Mouse (Mus musculus) hindbrain, embryonic 10.5 days (tissue): Measurements from ENCODE around the gene Plcb4. TPM values are rescaled to one million over a fixed set of nuclear protein-coding genes. Genes with fewer than 3 reads are reported as not detected.
A peak's percentile ranks its signal among the peaks of the same experiment; 100 is the strongest.

Experiments used
- DNase-seq: peaks from one replicate; pipeline ENCODE4 v3.0.0-alpha.2; 2017; ENCODE audit warnings: low spot score
- H3K27ac ChIP-seq: fragments of 300-500 bp; sonication (generic); 2 replicates; pipeline ENCODE4 v1.5.1; 2016; ENCODE audit warnings: mild to moderate bottlenecking, moderate library complexity
- H3K27me3 ChIP-seq: fragments of 300-500 bp; sonication (generic); 2 replicates; pipeline ENCODE4 v1.6.1; 2016; ENCODE audit warnings: mild to moderate bottlenecking; ENCODE audit not compliant: poor library complexity, insufficient read depth, severe bottlenecking
- H3K36me3 ChIP-seq: fragments of 300-500 bp; sonication (generic); 2 replicates; pipeline ENCODE4 v1.6.1; 2016; ENCODE audit warnings: mild to moderate bottlenecking, moderate library complexity
- H3K4me1 ChIP-seq: fragments of 300-500 bp; sonication (generic); replicated peaks from 2 replicates; pipeline ENCODE4 v1.6.1; 2016; ENCODE audit warnings: mild to moderate bottlenecking
- H3K4me3 ChIP-seq: fragments of 300-500 bp; sonication (generic); 2 replicates; pipeline ENCODE4 v1.5.1; 2016; ENCODE audit warnings: mild to moderate bottlenecking, moderate library complexity
- H3K9me3 ChIP-seq: fragments of 300-500 bp; sonication (generic); 2 replicates; pipeline ENCODE4 v1.6.1; 2016; ENCODE audit warnings: mild to moderate bottlenecking, moderate library complexity
- WGBS: fragments of 180-500 bp; shearing (Covaris S2); methylation state at CpG from one replicate; pipeline ENCODE4 v1.1.7; 2016; 5-methylcytosine and 5-hydroxymethylcytosine counted together
- polyA plus RNA-seq: library from polyadenylated mRNA; unstranded; fragments of >200 nt; fragmentation: Nextera tagmentation; extraction: Ambion mirVana; gene quantifications from 2 replicates; pipeline ENCODE4 v1.2.1, GENCODE M21; 2016

The Plcb4 gene
- polyA plus RNA-seq, 1 experiment from 2014 or later: 15.6 TPM

DNA sequence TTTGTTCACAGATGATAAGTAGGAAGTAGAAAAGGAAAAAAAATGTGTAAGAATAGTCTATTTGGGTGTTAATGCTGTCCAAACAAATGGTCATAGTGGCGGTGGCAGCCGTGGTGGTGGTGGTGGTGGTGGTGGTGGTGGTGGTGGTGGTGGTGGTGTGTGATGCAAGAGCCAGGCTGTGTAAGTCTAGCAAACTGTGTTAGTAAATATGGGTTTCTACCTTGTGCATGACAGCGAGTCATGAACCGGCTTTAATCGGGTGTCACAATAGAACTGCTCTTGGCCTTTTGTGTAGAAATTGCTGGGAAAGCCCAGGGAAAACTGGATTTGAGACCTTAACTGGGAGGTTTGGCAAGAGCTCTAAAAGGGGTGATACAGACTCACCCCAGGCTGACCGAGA, 188.9 kb downstream of the Plcb4 start:
- 0 out of 2 replicates have a peak, but pooled peaks cover 4% of the 10 kb centered on the region for H3K4me1 ChIP-seq
- no peaks in the 10 kb centered on the region for H3K36me3 ChIP-seq

DNA sequence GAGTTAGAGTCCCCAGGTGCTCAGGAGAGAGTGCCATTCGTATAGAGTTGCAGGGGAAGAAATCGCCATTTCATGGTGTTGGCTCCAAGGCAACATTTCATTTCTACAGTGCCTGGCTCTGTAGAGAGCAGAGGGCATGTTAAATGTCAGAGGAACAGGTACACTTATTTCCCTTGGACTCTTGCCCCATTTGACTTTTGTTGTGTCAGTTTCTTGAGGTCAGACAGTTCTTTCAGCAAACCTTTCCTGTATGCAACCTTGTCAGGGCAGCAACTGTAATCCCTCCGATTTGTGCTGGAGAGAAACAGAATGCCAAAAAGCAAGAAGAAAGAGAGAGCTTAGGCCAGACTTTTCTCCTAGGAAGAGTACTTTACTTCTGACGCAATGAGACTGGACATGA, 189.4 kb downstream of the Plcb4 start:
- Histone ChIP-seq H3K27me3 (no peaks in the 10 kb centered on the region), H3K27ac (no peak overlapping the region), H3K9me3 (no peaks in the 10 kb centered on the region), H3K4me3 (no peak overlapping the region), H3K36me3 (no peaks in the 10 kb centered on the region), H3K4me1 (0 out of 2 replicates have a peak, but pooled peaks cover 4% of the 10 kb centered on the region)
- 78% methylated on average over 4 of the region's 4 CpGs for WGBS
- no peak for DNase-seq

More for the DNA sequence above, 188.9 kb downstream of the Plcb4 start:
- no peak overlapping the region for H3K4me3 ChIP-seq
- H3K27me3 ChIP-seq: no peaks in the 10 kb centered on the region
- no peaks in the 10 kb centered on the region for H3K9me3 ChIP-seq
- 93% methylated on average over 6 of the region's 6 CpGs for WGBS
- no peak for DNase-seq
- no peak overlapping the region for H3K27ac ChIP-seq

DNA sequence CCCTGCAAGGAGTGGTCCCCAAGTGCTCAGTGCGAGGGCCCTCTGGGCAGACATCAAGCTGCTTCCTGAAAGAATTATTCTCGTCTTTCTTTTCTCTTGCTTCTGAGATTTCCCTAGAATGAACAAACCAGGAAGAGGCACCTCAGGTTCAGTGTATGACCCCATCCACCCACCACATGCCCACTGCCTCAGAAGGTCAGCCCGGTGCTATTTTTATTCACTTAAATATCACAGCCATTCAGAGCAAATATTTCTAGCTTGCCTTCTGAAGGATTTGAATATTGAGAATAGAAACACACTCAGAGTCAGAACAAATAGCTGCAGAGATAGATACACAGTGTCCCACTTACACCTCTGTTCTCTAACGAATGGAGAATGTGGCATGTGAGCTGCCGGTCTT, 193.2 kb downstream of the Plcb4 start:
- WGBS: 88% methylated on average over 5 of the region's 5 CpGs
- Histone ChIP-seq H3K4me3 (no peak overlapping the region), H3K36me3 (no peaks in the 10 kb centered on the region), H3K27me3 (no peaks in the 10 kb centered on the region), H3K27ac (no peak overlapping the region), H3K9me3 (no peaks in the 10 kb centered on the region), H3K4me1 (0 out of 2 replicates have a peak, but pooled peaks cover 4% of the 10 kb centered on the region)
- no peak for DNase-seq

DNA sequence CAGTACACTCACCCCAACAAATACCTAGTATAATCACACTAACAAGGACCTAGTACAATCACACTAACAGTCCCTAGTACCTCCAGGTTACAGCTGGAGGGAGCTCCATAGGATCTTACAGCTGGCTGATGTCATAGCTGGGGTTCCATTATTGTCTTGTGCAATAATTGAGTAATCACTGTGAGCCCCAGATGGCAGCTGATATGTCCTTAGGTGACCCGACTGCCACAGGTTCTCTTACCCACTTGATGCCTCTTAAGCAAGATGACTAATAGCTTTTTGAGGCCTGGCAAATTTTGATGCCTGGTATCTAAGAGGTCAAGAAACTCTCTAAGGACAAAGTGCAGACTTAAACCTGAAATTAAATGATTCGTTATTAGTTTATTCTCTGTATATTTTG, 194.3 kb downstream of the Plcb4 start:
- no peaks in the 10 kb centered on the region for H3K27me3 ChIP-seq
- WGBS: 86% methylated on average over 2 of the region's 2 CpGs
- H3K36me3 ChIP-seq: no peaks in the 10 kb centered on the region
- no peak for DNase-seq
- no peaks in the 10 kb centered on the region for H3K4me1 ChIP-seq
- no peaks in the 10 kb centered on the region for H3K9me3 ChIP-seq
- no peak overlapping the region for H3K27ac ChIP-seq
- no peak overlapping the region for H3K4me3 ChIP-seq

DNA sequence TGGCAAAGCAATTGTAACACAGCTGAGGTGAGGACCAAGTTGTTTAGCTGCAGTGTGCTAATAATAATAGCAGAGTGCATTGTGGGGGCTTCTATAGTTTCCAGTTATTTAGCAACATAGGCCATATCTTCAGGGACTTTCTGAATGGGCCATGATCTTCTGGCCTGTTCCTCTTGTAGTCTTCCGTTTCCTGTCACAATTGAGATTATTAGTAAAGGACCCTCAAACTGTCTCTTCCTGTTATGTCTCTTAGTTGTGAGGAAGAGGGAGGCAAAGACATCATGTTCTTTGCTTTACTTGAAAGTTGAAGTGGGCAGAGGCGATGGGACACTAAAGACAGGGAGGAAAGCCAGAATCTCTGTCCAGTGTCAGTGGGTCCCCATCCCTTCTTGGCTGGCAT, 195.2 kb downstream of the Plcb4 start:
- H3K4me3 ChIP-seq: no peak overlapping the region
- no peaks in the 10 kb centered on the region for H3K9me3 ChIP-seq
- H3K36me3 ChIP-seq: no peaks in the 10 kb centered on the region
- no peak for DNase-seq
- no peaks in the 10 kb centered on the region for H3K27me3 ChIP-seq
- 92% methylated on average over 2 of the region's 2 CpGs for WGBS
- H3K4me1 ChIP-seq: no peaks in the 10 kb centered on the region
- no peak overlapping the region for H3K27ac ChIP-seq

DNA sequence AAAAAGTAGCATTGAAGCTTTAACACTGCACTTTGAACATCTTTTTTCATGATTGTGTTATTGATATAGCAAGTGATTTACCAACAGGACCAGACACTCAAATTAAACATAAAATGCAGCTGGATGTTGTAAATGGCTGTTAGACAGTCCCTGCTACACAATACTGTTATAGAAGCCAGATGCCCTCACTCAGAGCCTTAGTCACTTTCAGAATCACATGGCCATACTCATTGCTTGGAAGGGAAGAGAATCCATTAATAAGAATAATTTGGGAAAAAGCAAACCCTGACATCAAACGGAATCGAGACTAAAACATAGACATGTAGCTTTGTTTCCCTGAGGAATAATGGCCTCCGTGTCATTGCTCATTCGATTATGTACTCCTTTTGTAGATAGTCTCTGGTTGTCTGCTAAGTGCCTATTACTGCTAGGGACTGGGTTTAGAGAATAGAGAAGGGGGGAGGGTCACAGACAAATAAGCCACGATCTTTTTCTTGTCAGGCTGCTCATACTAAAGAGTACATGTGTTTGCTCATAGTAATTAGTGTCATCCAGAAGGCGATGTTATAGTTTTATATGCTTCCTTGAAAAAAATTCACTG, 197.2 kb downstream of the Plcb4 start:
- no peak overlapping the region for H3K4me3 ChIP-seq
- WGBS: 80% methylated on average over 6 of the region's 6 CpGs
- no peak for DNase-seq

DNA sequence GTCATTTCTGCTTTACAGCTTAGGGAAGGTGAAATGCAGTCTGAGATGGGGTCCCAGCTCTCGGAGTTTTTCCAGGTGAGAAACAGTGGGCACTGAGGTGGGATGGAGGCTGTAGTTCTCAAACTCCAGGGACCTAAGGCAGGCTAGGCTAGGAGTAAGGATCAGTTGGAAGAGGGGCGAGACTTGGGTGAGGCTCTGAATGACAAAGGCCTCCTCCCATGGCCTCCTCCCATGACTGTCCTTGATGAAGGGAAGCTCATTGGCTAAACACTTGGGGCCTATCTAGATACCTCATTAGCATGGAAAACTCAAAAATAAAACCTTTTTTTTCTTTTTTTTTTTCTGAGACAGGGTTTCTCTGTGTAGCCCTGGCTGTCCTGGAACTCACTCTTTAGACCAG, 198.0 kb downstream of the Plcb4 start:
- H3K36me3 ChIP-seq: no peaks in the 10 kb centered on the region
- DNase-seq: no peak
- 88% methylated on average over 2 of the region's 2 CpGs for WGBS
- H3K4me3 ChIP-seq: no peak overlapping the region
- H3K4me1 ChIP-seq: no peaks in the 10 kb centered on the region
- H3K27me3 ChIP-seq: no peaks in the 10 kb centered on the region
- no peak overlapping the region for H3K27ac ChIP-seq
- H3K9me3 ChIP-seq: no peaks in the 10 kb centered on the region

More for the DNA sequence above, 197.2 kb downstream of the Plcb4 start:
- H3K27me3 ChIP-seq: no peaks in the 10 kb centered on the region
- H3K36me3 ChIP-seq: no peaks in the 10 kb centered on the region
- H3K9me3 ChIP-seq: no peaks in the 10 kb centered on the region
- H3K27ac ChIP-seq: no peak overlapping the region
- H3K4me1 ChIP-seq: no peaks in the 10 kb centered on the region

DNA sequence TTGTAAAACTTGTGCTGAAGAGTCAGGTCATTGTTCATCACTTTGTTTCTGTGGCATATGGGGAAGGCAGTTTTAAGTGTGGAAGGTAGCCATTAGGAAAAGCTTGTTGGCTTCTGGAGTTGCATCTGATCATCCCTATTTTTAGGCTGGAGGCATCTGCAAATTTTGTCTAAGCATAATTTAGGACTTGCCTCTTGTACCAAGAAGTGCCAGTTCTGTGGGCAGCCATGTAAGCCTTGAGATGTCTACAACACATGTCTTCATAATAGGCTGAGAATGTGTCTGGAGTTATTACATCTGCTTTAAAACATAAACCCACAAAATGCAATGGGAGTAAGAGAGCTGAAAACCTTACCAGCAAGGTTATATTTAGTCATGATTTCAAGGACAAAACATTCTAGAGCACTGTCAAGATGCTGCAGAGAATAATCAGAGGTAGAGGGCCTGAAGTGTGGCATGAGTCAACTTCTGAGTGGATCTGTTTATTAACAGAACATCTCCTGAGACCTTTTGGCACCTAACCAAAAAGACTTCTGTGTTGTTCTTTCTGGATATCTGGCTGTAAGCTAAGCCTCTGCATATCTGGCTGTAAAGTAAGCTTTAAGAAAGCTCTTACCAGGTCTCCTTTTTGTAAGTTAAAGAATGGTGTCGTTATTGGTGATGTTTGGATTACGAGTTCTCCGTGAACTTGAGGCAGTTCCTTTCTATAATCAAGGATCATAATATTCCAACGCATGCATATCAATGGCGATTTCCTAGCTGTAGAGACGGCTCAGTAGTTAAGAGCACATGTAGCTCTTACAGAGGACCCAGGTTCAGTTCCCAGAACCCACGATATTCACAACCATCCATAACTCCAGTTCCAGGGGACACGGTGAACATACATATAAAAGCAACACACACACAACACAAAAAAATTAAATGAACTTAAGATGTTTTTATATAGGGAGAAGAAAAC, 203.0 kb downstream of the Plcb4 start:
- Histone ChIP-seq H3K27ac (no peak overlapping the region), H3K4me3 (no peak overlapping the region), H3K4me1 (peaks cover 7% of the 10 kb centered on the region), H3K9me3 (no peaks in the 10 kb centered on the region), H3K27me3 (no peaks in the 10 kb centered on the region), H3K36me3 (no peaks in the 10 kb centered on the region)
- 92% methylated on average over 8 of the region's 8 CpGs for WGBS
- DNase-seq: no peak

DNA sequence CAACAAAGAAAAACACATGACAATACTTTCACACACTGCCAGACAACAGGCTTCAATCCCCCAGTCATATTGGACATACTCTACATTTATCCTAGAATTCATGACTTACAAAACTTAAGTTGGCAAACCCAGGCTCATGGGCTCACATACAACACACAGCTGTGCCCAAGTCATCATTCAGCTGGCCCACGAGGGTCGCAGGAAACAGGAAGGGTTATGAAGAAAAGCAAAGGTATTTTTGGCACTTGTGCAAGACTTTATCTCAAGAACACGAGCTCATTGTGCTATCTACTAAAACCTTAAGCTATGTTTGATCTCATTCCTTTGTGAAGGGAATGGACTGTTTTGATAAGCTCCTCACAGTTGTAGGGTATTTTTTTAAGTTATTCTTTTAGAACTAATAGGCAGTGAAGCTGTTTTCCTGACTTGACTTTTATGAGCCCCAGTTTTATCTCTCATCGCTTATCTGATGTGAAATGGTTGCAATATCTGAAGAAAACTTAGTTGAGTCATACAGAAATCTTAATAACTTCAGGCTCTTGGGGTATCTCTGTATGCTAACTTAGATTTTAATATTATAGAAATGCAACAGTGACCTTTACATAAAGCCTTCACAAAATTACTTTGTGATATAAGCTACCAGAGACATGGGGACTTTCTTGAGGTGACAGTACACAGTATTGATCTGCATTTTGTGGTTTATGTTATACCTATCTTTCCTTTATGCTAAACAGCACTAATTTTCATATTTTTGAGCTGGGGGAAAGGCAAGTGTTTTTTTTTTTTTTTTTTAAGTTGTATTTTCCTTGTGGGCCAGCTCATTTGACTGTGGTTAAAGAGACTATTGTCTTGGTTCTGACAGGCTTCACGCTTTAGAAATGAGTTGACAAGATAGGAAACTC, 203.9 kb downstream of the Plcb4 start:
- no peaks in the 10 kb centered on the region for H3K36me3 ChIP-seq
- 82% methylated on average over 5 of the region's 5 CpGs for WGBS
- H3K27me3 ChIP-seq: no peaks in the 10 kb centered on the region
- H3K27ac ChIP-seq: no peak overlapping the region
- H3K4me3 ChIP-seq: no peak overlapping the region
- H3K9me3 ChIP-seq: no peaks in the 10 kb centered on the region
- H3K4me1 ChIP-seq: peaks cover 7% of the 10 kb centered on the region
- no peak for DNase-seq

DNA sequence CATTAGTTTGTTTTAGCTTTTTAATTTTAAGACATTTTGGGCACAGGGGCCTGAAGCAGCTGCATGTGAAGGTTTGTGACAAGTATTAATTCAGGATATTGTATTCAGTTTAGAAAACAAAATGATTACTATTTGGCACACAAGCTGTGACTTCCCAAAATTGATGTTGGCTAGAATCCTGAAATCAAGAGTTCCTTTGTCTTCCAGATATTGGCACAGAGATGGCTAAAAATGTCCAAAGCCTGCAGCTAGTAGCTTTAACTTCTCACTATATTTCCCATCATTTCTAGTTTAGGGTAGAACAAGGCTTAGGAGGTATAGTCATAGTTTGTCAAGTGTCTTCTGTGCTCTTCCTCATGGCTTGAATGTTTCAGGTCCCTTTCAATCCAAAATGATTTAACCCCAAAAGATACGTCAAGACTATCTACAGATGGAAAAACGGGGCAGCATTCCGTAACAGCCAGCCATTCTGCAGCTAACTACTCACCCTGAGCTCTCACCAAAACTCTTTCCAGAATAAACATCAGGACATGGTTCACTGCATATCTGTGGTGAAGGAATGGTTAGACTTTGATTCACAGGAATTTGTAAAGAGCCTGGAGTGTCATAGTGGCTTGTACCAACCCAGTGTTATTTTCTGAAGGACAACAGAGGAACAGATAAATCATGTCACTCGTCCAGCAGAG, 204.7 kb downstream of the Plcb4 start:
- DNase-seq: no peak
- no peak overlapping the region for H3K27ac ChIP-seq
- no peaks in the 10 kb centered on the region for H3K9me3 ChIP-seq
- no peaks in the 10 kb centered on the region for H3K27me3 ChIP-seq
- 79% methylated on average over 4 of the region's 4 CpGs for whole genome bisulfite sequencing
- H3K36me3 ChIP-seq: no peaks in the 10 kb centered on the region
- H3K4me1 ChIP-seq: peaks cover 7% of the 10 kb centered on the region
- no peak overlapping the region for H3K4me3 ChIP-seq

DNA sequence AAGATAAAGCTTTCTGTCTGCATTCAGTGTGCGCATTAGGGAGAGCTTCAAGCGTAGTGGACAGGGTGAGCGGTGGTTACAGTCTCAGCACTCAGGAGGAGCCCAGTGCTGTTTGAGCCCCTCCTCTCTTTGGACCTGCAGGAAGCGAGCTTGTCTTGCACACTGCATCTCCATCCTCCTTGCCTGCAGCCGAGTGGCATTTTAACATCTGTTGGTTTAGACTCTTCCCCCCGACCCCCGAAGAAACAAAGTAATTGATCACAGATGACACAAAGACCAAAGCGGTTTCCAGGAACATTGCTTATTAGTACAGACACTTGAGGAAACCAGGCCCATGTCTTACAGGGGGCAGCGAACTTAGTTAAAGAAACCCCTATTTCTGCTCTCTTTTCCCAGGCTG, 207.6 kb downstream of the Plcb4 start:
- peak overlapping the region; percentile 50; the same call in 1 of the 2 replicates for H3K27ac ChIP-seq
- H3K4me3 ChIP-seq: no peak overlapping the region
- no peaks in the 10 kb centered on the region for H3K9me3 ChIP-seq
- peaks cover 7% of the 10 kb centered on the region for H3K4me1 ChIP-seq
- H3K36me3 ChIP-seq: no peaks in the 10 kb centered on the region
- WGBS: 53% methylated on average over 9 of the region's 9 CpGs
- no peaks in the 10 kb centered on the region for H3K27me3 ChIP-seq
- DNase-seq: peak; percentile 43

DNA sequence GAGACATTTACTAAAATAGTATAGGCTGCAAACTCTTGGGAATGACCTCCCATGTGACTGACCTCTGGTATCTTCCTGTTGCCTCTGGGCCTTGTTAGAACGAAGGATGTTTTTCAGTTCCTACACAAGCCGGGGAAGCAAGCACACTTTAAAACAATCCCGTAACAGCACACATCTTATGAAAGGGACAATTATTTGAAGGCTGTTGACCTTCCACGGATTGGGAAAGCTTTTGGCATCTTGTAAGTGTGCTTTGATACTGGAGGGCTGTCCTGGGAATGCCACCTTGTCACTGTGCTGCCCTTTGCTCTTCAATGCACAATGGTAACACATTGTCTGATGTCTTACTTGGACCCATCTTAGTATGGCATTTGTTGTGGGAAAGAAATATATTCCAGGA, 208.0 kb downstream of the Plcb4 start:
- no peak for DNase-seq
- WGBS: 65% methylated on average over 4 of the region's 4 CpGs
- Histone ChIP-seq H3K4me3 (no peak overlapping the region), H3K27ac (no peak overlapping the region), H3K36me3 (no peaks in the 10 kb centered on the region), H3K27me3 (no peaks in the 10 kb centered on the region), H3K9me3 (no peaks in the 10 kb centered on the region), H3K4me1 (peaks cover 7% of the 10 kb centered on the region)
